Mouse (Mus musculus) heart, adult 2 months (tissue): ENCODE measurements at regions not wholly inside any gene's neighbourhood (a gene's known extent, or its start where the extent isn't known, plus 50 kb on each side); places are given as distances from the start of the nearest gene placed in this dataset.

Experiments used
- CTCF ChIP-seq: fragments of 200-600 bp; IDR thresholded peaks from 2 replicates; pipeline ENCODE4 v1.8.1; 2022; ENCODE audit warnings: antibody characterized with exemption, mild to moderate bottlenecking, moderate library complexity
- EP300 ChIP-seq: fragments of 200-500 bp; IDR thresholded peaks from 2 replicates; pipeline ENCODE4 v1.6.1; 2011; ENCODE audit warnings: low read depth, low read length, control low read depth; ENCODE audit not compliant: insufficient read depth

DNA sequence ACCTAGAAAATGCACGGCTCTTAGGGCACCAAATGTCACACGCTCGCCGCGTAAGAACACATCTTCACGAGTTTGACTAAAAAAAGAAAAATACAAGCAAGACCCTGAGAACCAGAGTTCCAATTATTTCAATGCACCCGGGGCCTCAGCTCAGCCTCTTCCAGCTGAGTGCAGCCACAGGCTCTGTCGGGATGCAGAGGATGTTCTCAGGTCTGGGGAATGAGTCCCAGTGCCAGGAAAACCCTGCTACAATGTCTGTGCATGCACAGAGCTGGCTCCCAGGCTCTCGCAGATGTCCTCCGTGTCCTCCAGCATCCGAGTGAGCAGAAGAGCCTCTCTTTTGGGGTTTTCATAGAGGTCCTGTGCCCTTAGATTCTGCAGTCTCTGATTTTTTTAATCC, 219.1 kb downstream of the Fndc1 start:
- TF ChIP-seq CTCF (no peak), EP300 (no peak)
